Mouse (Mus musculus) midbrain, postnatal 0 days (tissue): ENCODE measurements around the gene Cgref1. TPM values are rescaled to one million over a fixed set of nuclear protein-coding genes. Genes with fewer than 3 reads are reported as not detected.
A peak's percentile ranks its signal among the peaks of the same experiment; 100 is the strongest.

Experiments
- ATAC-seq: fragments of 200-750 bp; cut with Nextera tagmentation; 2 replicates; pipeline ENCODE4 v1.8.0; 2017; ENCODE audit warnings: moderate number of reproducible peaks, mild to moderate bottlenecking, moderate TSS enrichment, moderate library complexity; ENCODE audit not compliant: low FRiP score
- DNase-seq: peaks from one replicate; pipeline ENCODE4 v3.0.0-alpha.2; 2015; ENCODE audit warnings: low spot score
- H3K27ac ChIP-seq: fragments of 300-500 bp; sonication (generic); 2 replicates; pipeline ENCODE4 v1.5.1; 2014; ENCODE audit warnings: low read depth, mild to moderate bottlenecking, low read length, mixed read lengths
- H3K27me3 ChIP-seq: fragments of 300-500 bp; sonication (generic); 2 replicates; pipeline ENCODE4 v1.6.1; 2014; ENCODE audit warnings: low read length, control low read depth, mixed read lengths; ENCODE audit not compliant: insufficient read depth
- H3K36me3 ChIP-seq: fragments of 300-500 bp; sonication (generic); 2 replicates; pipeline ENCODE4 v1.6.1; 2014; ENCODE audit warnings: low read length, control low read depth, mixed read lengths; ENCODE audit not compliant: insufficient read depth
- H3K4me1 ChIP-seq: fragments of 300-500 bp; sonication (generic); 2 replicates; pipeline ENCODE4 v1.6.1; 2014; ENCODE audit warnings: mild to moderate bottlenecking, control low read depth, antibody characterized with exemption, low read length, mixed read lengths; ENCODE audit not compliant: insufficient read depth
- H3K4me2 ChIP-seq: fragments of 300-500 bp; sonication (generic); 2 replicates; pipeline ENCODE4 v1.6.1; 2014; ENCODE audit warnings: low read depth, mild to moderate bottlenecking, low read length, mixed read lengths; ENCODE audit not compliant: poor library complexity, severe bottlenecking
- H3K4me3 ChIP-seq: fragments of 300-500 bp; sonication (generic); 2 replicates; pipeline ENCODE4 v1.5.1; 2014; ENCODE audit warnings: low read depth, mild to moderate bottlenecking, low read length, moderate library complexity
- H3K9ac ChIP-seq: fragments of 300-500 bp; sonication (generic); replicated peaks from 2 replicates; pipeline ENCODE4 v1.6.1; 2014; ENCODE audit warnings: mild to moderate bottlenecking, low read length, moderate library complexity, mixed read lengths; ENCODE audit not compliant: poor library complexity, severe bottlenecking
- H3K9me3 ChIP-seq: fragments of 300-500 bp; sonication (generic); 2 replicates; pipeline ENCODE4 v1.6.1; 2016; ENCODE audit warnings: low read length, control low read depth
- CTCF ChIP-seq: IDR thresholded peaks from 2 replicates; pipeline ENCODE4 v1.5.1; 2016; ENCODE audit warnings: antibody characterized with exemption, mild to moderate bottlenecking
- WGBS: fragments of 180-500 bp; shearing (Covaris S2); extraction: QIAGEN DNeasy Blood & Tissue Kit; methylation state at CpG from one replicate; pipeline ENCODE4 v1.1.7; 2014; 5-methylcytosine and 5-hydroxymethylcytosine counted together
- polyA plus RNA-seq: library from polyadenylated mRNA; unstranded; fragments of >200 nt; fragmentation: Nextera tagmentation; extraction: Ambion mirVana; gene quantifications from 2 replicates; pipeline ENCODE4 v1.2.1, GENCODE M21; 2015
- total RNA-seq: library from RNA; depleted of rRNA; stranded (reverse); fragments of >200 nt; gene quantifications from 2 replicates; pipeline ENCODE4 v1.2.3, GENCODE M21; 2014

Cgref1 gene
- total and polyA plus RNA-seq, 2 experiments from 2014 or later: 108 to 162 TPM

GRCm38 (mm10) chr5:30930121-30930520, 15.3 kb downstream of the Cgref1 start:
- Histone ChIP-seq H3K36me3 (peaks cover 13% of the 10 kb centered on the region), H3K9me3 (no peaks in the 10 kb centered on the region), H3K4me2 (no peak overlapping the region), H3K27me3 (no peaks in the 10 kb centered on the region), H3K9ac (no peak overlapping the region), H3K4me1 (no peaks in the 10 kb centered on the region), H3K27ac (no peak overlapping the region), H3K4me3 (no peak overlapping the region)
- 37% methylated on average over 4 of the region's 4 CpGs for WGBS
- peak; percentile 84 for DNase-seq
- no peak for ATAC-seq
- peak; percentile 83 for TF ChIP-seq CTCF

- H3K27ac ChIP-seq: no peak overlapping the region
- 42% methylated on average over 7 of the region's 7 CpGs for WGBS
- TF ChIP-seq CTCF: no peak
- H3K4me2 ChIP-seq: peak overlapping the region; percentile 36; the same call in 1 of the 2 replicates
- peaks cover under 1% of the 10 kb centered on the region; the same call in 1 of the 2 replicates for H3K36me3 ChIP-seq
- no peaks in the 10 kb centered on the region for H3K27me3 ChIP-seq
- H3K4me1 ChIP-seq: no peaks in the 10 kb centered on the region
- no peak overlapping the region for H3K9ac ChIP-seq
- DNase-seq (peak; percentile 67), ATAC-seq (0 out of 2 replicates have a peak, but pooled peaks have one; percentile 47)
- no peak overlapping the region for H3K4me3 ChIP-seq
- H3K9me3 ChIP-seq: no peaks in the 10 kb centered on the region
Observed at GRCm38 (mm10) chr5:30927945-30928529, 17.4 kb downstream of the Cgref1 start.

DNA sequence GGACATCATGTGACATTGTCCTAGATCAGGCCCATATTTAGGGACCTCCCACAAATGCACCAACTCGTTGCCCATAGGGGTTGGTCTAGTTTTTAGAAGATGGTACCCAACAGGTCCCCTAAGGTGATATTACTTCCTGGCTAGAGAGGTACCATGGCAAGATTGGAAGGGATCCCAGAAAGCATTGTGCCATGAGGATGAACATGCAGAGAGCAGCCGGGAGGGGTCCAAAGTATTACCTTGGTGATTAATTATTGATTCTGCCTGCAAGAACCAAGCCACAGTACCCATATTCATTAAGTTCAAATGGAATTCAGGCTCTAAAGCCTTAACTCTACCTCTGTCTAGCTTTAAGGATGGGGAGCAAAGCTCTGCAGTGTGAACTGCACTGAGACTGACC, 19.3 kb downstream of the Cgref1 start:
- ATAC-seq (no peak), DNase-seq (no peak)
- Histone ChIP-seq H3K27ac (no peak overlapping the region), H3K9me3 (no peaks in the 10 kb centered on the region), H3K4me3 (no peak overlapping the region), H3K9ac (no peak overlapping the region), H3K4me1 (no peaks in the 10 kb centered on the region), H3K36me3 (no peaks in the 10 kb centered on the region), H3K27me3 (no peaks in the 10 kb centered on the region), H3K4me2 (no peak overlapping the region)
- no peak for TF ChIP-seq CTCF
- WGBS: 79% methylated on average over 2 of the region's 2 CpGs

DNA sequence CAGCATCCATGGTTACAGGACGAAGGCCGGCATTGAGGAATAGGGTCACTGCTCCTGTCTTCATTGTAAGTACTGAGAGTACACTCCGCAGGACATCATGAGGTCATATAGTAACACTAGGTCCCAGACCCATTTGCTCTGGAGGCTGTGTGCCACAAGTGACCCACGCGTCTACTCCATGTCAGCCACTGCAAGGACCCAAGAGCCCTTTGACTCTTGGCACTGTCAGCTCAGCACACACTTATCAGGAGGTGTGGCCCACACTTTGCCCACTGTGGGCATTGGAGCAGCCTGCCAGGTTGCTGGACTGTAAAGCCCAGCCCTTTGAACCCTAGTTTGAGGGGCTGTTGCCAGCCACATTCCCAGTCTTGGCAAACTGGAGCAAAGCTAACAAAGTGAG, 20.2 kb downstream of the Cgref1 start:
- Histone ChIP-seq H3K9me3 (no peaks in the 10 kb centered on the region), H3K4me2 (no peak overlapping the region), H3K27me3 (no peaks in the 10 kb centered on the region), H3K27ac (no peak overlapping the region), H3K36me3 (no peaks in the 10 kb centered on the region), H3K9ac (no peak overlapping the region), H3K4me3 (no peak overlapping the region), H3K4me1 (no peaks in the 10 kb centered on the region)
- no peak for TF ChIP-seq CTCF
- DNase-seq: no peak
- 92% methylated on average over 5 of the region's 5 CpGs for WGBS
- no peak for ATAC-seq

DNA sequence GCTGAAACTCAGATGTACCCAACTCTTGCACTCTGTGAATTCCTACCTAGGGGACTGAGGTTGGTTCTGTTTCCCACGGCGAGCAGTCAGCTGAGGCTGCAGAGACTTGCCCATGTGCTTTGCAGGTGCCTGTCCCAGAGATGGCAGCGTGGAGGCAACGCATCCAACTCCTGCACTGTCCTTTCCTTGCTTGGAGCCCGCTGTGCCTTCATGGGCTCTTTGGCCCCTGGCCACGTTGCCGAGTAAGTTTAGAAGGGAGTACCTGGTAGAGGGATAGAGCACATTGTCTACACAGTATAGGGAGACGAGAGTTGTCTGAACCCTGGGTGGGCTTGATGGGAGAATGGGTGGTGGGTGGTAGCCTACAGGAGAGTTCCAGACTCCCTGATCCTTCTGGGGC, 20.8 kb downstream of the Cgref1 start:
- no peaks in the 10 kb centered on the region for H3K27me3 ChIP-seq
- no peaks in the 10 kb centered on the region for H3K36me3 ChIP-seq
- H3K4me3 ChIP-seq: no peak overlapping the region
- H3K9ac ChIP-seq: no peak overlapping the region
- no peak for TF ChIP-seq CTCF
- no peaks in the 10 kb centered on the region for H3K9me3 ChIP-seq
- H3K4me2 ChIP-seq: no peak overlapping the region
- no peak overlapping the region for H3K27ac ChIP-seq
- DNase-seq (no peak), ATAC-seq (no peak)
- 79% methylated on average over 8 of the region's 8 CpGs for WGBS
- no peaks in the 10 kb centered on the region for H3K4me1 ChIP-seq

DNA sequence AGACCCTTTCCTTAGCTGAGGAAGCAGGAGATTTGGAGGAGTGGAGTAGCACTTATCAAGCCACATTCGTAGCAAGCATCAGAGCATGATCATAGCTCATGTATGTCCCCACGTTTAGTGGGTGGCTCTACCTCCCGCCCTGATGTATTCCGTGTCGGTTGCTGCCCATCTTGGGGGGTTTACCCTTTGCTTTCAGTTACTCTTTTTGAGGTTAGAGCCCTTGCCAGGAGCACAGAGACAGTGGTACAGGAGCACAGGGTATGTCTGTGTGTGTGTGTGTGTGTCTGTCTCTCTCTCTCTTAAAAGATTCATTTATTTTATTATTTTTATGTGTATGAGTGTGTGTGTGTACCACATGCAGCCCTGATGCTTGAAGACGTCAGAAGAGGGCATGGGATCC, 22.3 kb downstream of the Cgref1 start:
- no peaks in the 10 kb centered on the region for H3K27me3 ChIP-seq
- no peak overlapping the region for H3K27ac ChIP-seq
- DNase-seq (no peak), ATAC-seq (no peak)
- no peak overlapping the region for H3K9ac ChIP-seq
- TF ChIP-seq CTCF: no peak
- no peak overlapping the region for H3K4me3 ChIP-seq
- H3K4me2 ChIP-seq: no peak overlapping the region
- H3K9me3 ChIP-seq: no peaks in the 10 kb centered on the region
- H3K4me1 ChIP-seq: no peaks in the 10 kb centered on the region
- 90% methylated on average over 6 of the region's 6 CpGs for WGBS
- H3K36me3 ChIP-seq: no peaks in the 10 kb centered on the region
